Mouse (Mus musculus): Measurements from ENCODE around the gene C330021F23Rik.

DNA sequence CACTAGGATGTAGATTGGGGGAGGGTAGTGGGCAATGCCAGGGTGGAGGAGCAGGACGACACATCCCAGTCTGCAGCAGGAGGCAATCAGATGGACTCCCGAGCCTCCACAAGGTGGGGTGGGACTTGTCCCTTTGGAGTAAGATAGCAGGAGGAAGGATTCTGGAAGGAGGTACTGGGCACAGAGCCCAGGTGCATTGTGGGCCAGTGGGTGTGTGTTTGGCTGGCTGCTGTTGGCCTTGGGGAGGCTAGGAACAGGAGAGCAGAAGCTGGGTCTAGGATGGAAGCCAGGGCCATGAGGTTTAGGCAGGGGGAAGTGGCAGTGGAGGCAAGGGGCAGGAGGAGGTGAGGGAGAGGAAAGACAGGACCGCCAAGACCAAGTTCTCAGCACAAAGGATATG, 25.7 kb downstream of the C330021F23Rik start:
- TF ChIP-seq CTCF (IDR thresholded peaks at IDR 0.05; ENCODE audit: low read depth) (no peak), EP300 (IDR thresholded peaks at IDR 0.05; ENCODE audit: low read depth) (no peak)
